Mouse (Mus musculus) small intestine, adult 2 months (tissue): ENCODE results near the gene Saxo1.

ENCODE experiments used
- CTCF ChIP-seq: fragments of 200-500 bp; IDR thresholded peaks from 2 replicates; pipeline ENCODE4 v1.5.1; 2012; ENCODE audit warnings: low read depth, mild to moderate bottlenecking, control low read depth, inconsistent platforms, low read length, moderate library complexity, mixed read lengths; ENCODE audit not compliant: insufficient replicate concordance, insufficient read length; ENCODE audit errors: extremely low read depth
- POLR2A ChIP-seq: fragments of 200-500 bp; IDR thresholded peaks from 2 replicates; pipeline ENCODE4 v1.6.1; 2012; ENCODE audit warnings: low read depth, mild to moderate bottlenecking, control low read depth, inconsistent platforms, low read length, moderate library complexity

- TF ChIP-seq CTCF (no peak), POLR2A (no peak)
Measured at GRCm38 (mm10) chr4:86435631-86436030, 122.5 kb downstream of the Saxo1 start.
